Mouse (Mus musculus): ENCODE results near the gene Olfr1123. TPM values are rescaled to one million over a fixed set of nuclear protein-coding genes. Genes with fewer than 3 reads are reported as not detected.
"Not testable (repeated sequence)": the region's sequence is repeated elsewhere in the genome, so short reads cannot be mapped to it uniquely, and the experiment has no call there.

Gene Olfr1123
- not detected in 2 replicates for polyA plus RNA-seq (2015; fragmentation: Nextera tagmentation; extraction: Ambion mirVana)

- H3K9ac ChIP-seq (ENCODE audit: low read depth, low read length) = no peak within 1 kb of the TSS
- no peak within 1 kb of the TSS for H3K4me3 ChIP-seq (ENCODE audit: low read length)
- ATAC-seq = no peak
- H3K36me3 ChIP-seq (ENCODE audit: control insufficient read depth, insufficient read depth, low read length) = no peaks in the 10 kb centered on the region
- WGBS = 68% methylated on average over 1 of the region's 1 CpGs
- H3K27me3 ChIP-seq (replicated peaks; ENCODE audit: control insufficient read depth, insufficient read depth, low read length) = no peaks in the 10 kb centered on the region
- H3K27ac ChIP-seq (ENCODE audit: low read length) = no peak within 1 kb of the TSS
- no peaks in the 10 kb centered on the region for H3K9me3 ChIP-seq (ENCODE audit: control insufficient read depth, low read length)
- H3K4me2 ChIP-seq (ENCODE audit: low read depth, low read length) = no peak within 1 kb of the TSS
- H3K4me1 ChIP-seq (ENCODE audit: control insufficient read depth, insufficient read depth, low read length) = no peaks in the 10 kb centered on the region
Observed at GRCm38 (mm10) chr2:87416335-87416734, at the start of gene Olfr1123. TSS of gene Olfr1123 (plus strand) at chr2:87416635.

- 25% methylated on average over 1 of the region's 1 CpGs for WGBS
Observed at GRCm38 (mm10) chr2:87369595-87369994, 46.8 kb upstream of the Olfr1123 start, which contains the start of gene Olfr1121. TSS of gene Olfr1121 (plus strand) at chr2:87369895.

GRCm38 (mm10) chr2:87371726-87372125 is 44.7 kb upstream of the Olfr1123 start:
- Histone ChIP-seq H3K4me1 (ENCODE audit: control insufficient read depth, insufficient read depth, low read length) (no peaks in the 10 kb centered on the region), H3K36me3 (ENCODE audit: control insufficient read depth, insufficient read depth, low read length) (no peaks in the 10 kb centered on the region), H3K4me2 (ENCODE audit: low read depth, low read length) (no peak overlapping the region), H3K27ac (ENCODE audit: low read length) (no peak overlapping the region), H3K4me3 (ENCODE audit: low read length) (no peak overlapping the region), H3K9ac (ENCODE audit: low read depth, low read length) (no peak overlapping the region), H3K9me3 (ENCODE audit: control insufficient read depth, low read length) (no peaks in the 10 kb centered on the region), H3K27me3 (replicated peaks; ENCODE audit: control insufficient read depth, insufficient read depth, low read length) (no peaks in the 10 kb centered on the region)
- ATAC-seq = no peak
- WGBS = 88% methylated on average over 4 of the region's 4 CpGs

More at GRCm38 (mm10) chr2:87369595-87369994, 46.8 kb upstream of the Olfr1123 start, which contains the start of gene Olfr1121:
- no peak within 1 kb of the TSS for H3K4me2 ChIP-seq (ENCODE audit: low read depth, low read length)
- H3K4me3 ChIP-seq (ENCODE audit: low read length) = no peak within 1 kb of the TSS
- no peak for ATAC-seq
- no peaks in the 10 kb centered on the region for H3K36me3 ChIP-seq (ENCODE audit: control insufficient read depth, insufficient read depth, low read length)
- H3K4me1 ChIP-seq (ENCODE audit: control insufficient read depth, insufficient read depth, low read length) = no peaks in the 10 kb centered on the region
- H3K27me3 ChIP-seq (replicated peaks; ENCODE audit: control insufficient read depth, insufficient read depth, low read length) = no peaks in the 10 kb centered on the region
- no peak within 1 kb of the TSS for H3K9ac ChIP-seq (ENCODE audit: low read depth, low read length)
- H3K27ac ChIP-seq (ENCODE audit: low read length) = no peak within 1 kb of the TSS
- no peaks in the 10 kb centered on the region for H3K9me3 ChIP-seq (ENCODE audit: control insufficient read depth, low read length)

- H3K36me3 ChIP-seq (ENCODE audit: control insufficient read depth, insufficient read depth, low read length) = no peaks in the 10 kb centered on the region
- H3K9ac ChIP-seq (ENCODE audit: low read depth, low read length) = no peak overlapping the region
- no peak overlapping the region for H3K27ac ChIP-seq (ENCODE audit: low read length)
- H3K4me2 ChIP-seq (ENCODE audit: low read depth, low read length) = no peak overlapping the region
- no peaks in the 10 kb centered on the region for H3K9me3 ChIP-seq (ENCODE audit: control insufficient read depth, low read length)
- no peak overlapping the region for H3K4me3 ChIP-seq (ENCODE audit: low read length)
- WGBS = 74% methylated on average over 2 of the region's 2 CpGs
- no peaks in the 10 kb centered on the region for H3K27me3 ChIP-seq (replicated peaks; ENCODE audit: control insufficient read depth, insufficient read depth, low read length)
- no peak for ATAC-seq
- no peaks in the 10 kb centered on the region for H3K4me1 ChIP-seq (ENCODE audit: control insufficient read depth, insufficient read depth, low read length)
Observed at GRCm38 (mm10) chr2:87383935-87384334, 32.5 kb upstream of the Olfr1123 start.

- H3K9me3 ChIP-seq (ENCODE audit: control insufficient read depth, low read length) = no peaks in the 10 kb centered on the region
- 68% methylated on average over 2 of the region's 2 CpGs for WGBS
- H3K36me3 ChIP-seq (ENCODE audit: control insufficient read depth, insufficient read depth, low read length) = no peaks in the 10 kb centered on the region
- no peak within 1 kb of the TSS for H3K9ac ChIP-seq (ENCODE audit: low read depth, low read length)
- H3K4me3 ChIP-seq (ENCODE audit: low read length) = no peak within 1 kb of the TSS
- H3K27me3 ChIP-seq (replicated peaks; ENCODE audit: control insufficient read depth, insufficient read depth, low read length) = no peaks in the 10 kb centered on the region
- H3K4me1 ChIP-seq (ENCODE audit: control insufficient read depth, insufficient read depth, low read length) = no peaks in the 10 kb centered on the region
- ATAC-seq = no peak
- H3K27ac ChIP-seq (ENCODE audit: low read length) = no peak within 1 kb of the TSS
- H3K4me2 ChIP-seq (ENCODE audit: low read depth, low read length) = no peak within 1 kb of the TSS
Observed at GRCm38 (mm10) chr2:87385549-87385948, 30.9 kb upstream of the Olfr1123 start, which contains the start of gene Olfr1122. TSS of gene Olfr1122 (plus strand) at chr2:87385849.

- not testable (repeated sequence) for H3K4me1 ChIP-seq (ENCODE audit: control insufficient read depth, insufficient read depth, low read length); H3K27me3 ChIP-seq (replicated peaks; ENCODE audit: control insufficient read depth, insufficient read depth, low read length); H3K36me3 ChIP-seq (ENCODE audit: control insufficient read depth, insufficient read depth, low read length); ATAC-seq; H3K9ac ChIP-seq (ENCODE audit: low read depth, low read length); H3K4me3 ChIP-seq (ENCODE audit: low read length); H3K9me3 ChIP-seq (ENCODE audit: control insufficient read depth, low read length); H3K27ac ChIP-seq (ENCODE audit: low read length); H3K4me2 ChIP-seq (ENCODE audit: low read depth, low read length)
- WGBS = 91% methylated on average over 5 of the region's 5 CpGs
Observed at GRCm38 (mm10) chr2:87393605-87394004, 22.8 kb upstream of the Olfr1123 start.

GRCm38 (mm10) chr2:87394686-87395085 is 21.7 kb upstream of the Olfr1123 start:
- not testable (repeated sequence) for H3K9ac ChIP-seq (ENCODE audit: low read depth, low read length); H3K36me3 ChIP-seq (ENCODE audit: control insufficient read depth, insufficient read depth, low read length); H3K4me1 ChIP-seq (ENCODE audit: control insufficient read depth, insufficient read depth, low read length); H3K27ac ChIP-seq (ENCODE audit: low read length); H3K4me3 ChIP-seq (ENCODE audit: low read length); H3K4me2 ChIP-seq (ENCODE audit: low read depth, low read length); H3K9me3 ChIP-seq (ENCODE audit: control insufficient read depth, low read length); ATAC-seq; H3K27me3 ChIP-seq (replicated peaks; ENCODE audit: control insufficient read depth, insufficient read depth, low read length)
- 76% methylated on average over 7 of the region's 7 CpGs for WGBS

- no peak for ATAC-seq
- no peak within 1 kb of the TSS for H3K4me3 ChIP-seq (ENCODE audit: low read length)
- H3K27ac ChIP-seq (ENCODE audit: low read length) = no peak within 1 kb of the TSS
- no peak within 1 kb of the TSS for H3K4me2 ChIP-seq (ENCODE audit: low read depth, low read length)
- H3K9ac ChIP-seq (ENCODE audit: low read depth, low read length) = no peak within 1 kb of the TSS
- no peaks in the 10 kb centered on the region for H3K4me1 ChIP-seq (ENCODE audit: control insufficient read depth, insufficient read depth, low read length)
- no peaks in the 10 kb centered on the region for H3K27me3 ChIP-seq (replicated peaks; ENCODE audit: control insufficient read depth, insufficient read depth, low read length)
- H3K9me3 ChIP-seq (ENCODE audit: control insufficient read depth, low read length) = no peaks in the 10 kb centered on the region
- no peaks in the 10 kb centered on the region for H3K36me3 ChIP-seq (ENCODE audit: control insufficient read depth, insufficient read depth, low read length)
- 94% methylated on average over 1 of the region's 1 CpGs for WGBS
Observed at GRCm38 (mm10) chr2:87429975-87430374, 13.5 kb downstream of the Olfr1123 start, which contains the start of gene Olfr1124. TSS of gene Olfr1124 (plus strand) at chr2:87430275.

GRCm38 (mm10) chr2:87437731-87438130 is 21.3 kb downstream of the Olfr1123 start:
- 92% methylated on average over 16 of the region's 16 CpGs for WGBS
- no peaks in the 10 kb centered on the region for H3K4me1 ChIP-seq (ENCODE audit: control insufficient read depth, insufficient read depth, low read length)
- no peak overlapping the region for H3K9ac ChIP-seq (ENCODE audit: low read depth, low read length)
- H3K36me3 ChIP-seq (ENCODE audit: control insufficient read depth, insufficient read depth, low read length) = no peaks in the 10 kb centered on the region
- H3K9me3 ChIP-seq (ENCODE audit: control insufficient read depth, low read length) = no peaks in the 10 kb centered on the region
- no peak overlapping the region for H3K4me2 ChIP-seq (ENCODE audit: low read depth, low read length)
- no peak for ATAC-seq
- no peak overlapping the region for H3K4me3 ChIP-seq (ENCODE audit: low read length)
- no peak overlapping the region for H3K27ac ChIP-seq (ENCODE audit: low read length)
- no peaks in the 10 kb centered on the region for H3K27me3 ChIP-seq (replicated peaks; ENCODE audit: control insufficient read depth, insufficient read depth, low read length)

- no peak within 1 kb of the TSS for H3K27ac ChIP-seq (ENCODE audit: low read length)
- no peaks in the 10 kb centered on the region for H3K4me1 ChIP-seq (ENCODE audit: control insufficient read depth, insufficient read depth, low read length)
- no peak for ATAC-seq
- H3K36me3 ChIP-seq (ENCODE audit: control insufficient read depth, insufficient read depth, low read length) = no peaks in the 10 kb centered on the region
- H3K4me2 ChIP-seq (ENCODE audit: low read depth, low read length) = no peak within 1 kb of the TSS
- H3K9me3 ChIP-seq (ENCODE audit: control insufficient read depth, low read length) = no peaks in the 10 kb centered on the region
- no peaks in the 10 kb centered on the region for H3K27me3 ChIP-seq (replicated peaks; ENCODE audit: control insufficient read depth, insufficient read depth, low read length)
- H3K9ac ChIP-seq (ENCODE audit: low read depth, low read length) = no peak within 1 kb of the TSS
- H3K4me3 ChIP-seq (ENCODE audit: low read length) = no peak within 1 kb of the TSS
Observed at GRCm38 (mm10) chr2:87453662-87454061, 37.2 kb downstream of the Olfr1123 start, which contains the start of gene Olfr1126. TSS of gene Olfr1126 (plus strand) at chr2:87453962.

Measured in intestine, embryonic 16.5 days (tissue).